Mouse (Mus musculus): ENCODE data around the gene Rnf2.

- TF ChIP-seq JUN (IDR thresholded peaks at IDR 0.05; ENCODE audit: insufficient read depth, low read depth, low read length) (no peak), CTCF (conservative IDR thresholded peaks at IDR 0.05 in 1 of 2, IDR thresholded peaks at IDR 0.05 in 1 of 2; ENCODE audit: low read depth in 2 of 2, low read length in 2 of 2) (no peak), POLR2A (IDR thresholded peaks at IDR 0.05; ENCODE audit: low read depth, low read length) (no peak), SMC3 (IDR thresholded peaks at IDR 0.05; ENCODE audit: low read depth, low read length) (no peak), MAX (IDR thresholded peaks at IDR 0.05; ENCODE audit: low read length) (no peak), ELF1 (IDR thresholded peaks at IDR 0.05; ENCODE audit: low read depth, low read length) (no peak), MAFK (IDR thresholded peaks at IDR 0.05; ENCODE audit: insufficient replicate concordance, low read length) (no peak), USF2 (conservative IDR thresholded peaks at IDR 0.05; ENCODE audit: low read depth, low read length) (no peak), JUND (conservative IDR thresholded peaks at IDR 0.05; ENCODE audit: low read depth, low read length) (no peak)
These were observed 78.6 kb downstream of the Rnf2 start for GRCm38 (mm10) chr1:151422178-151422577.

All from CH12.LX (cell line).